Comparison of ENCODE assay signal across 8 mouse cellular contexts in genomic region chr1:77515651-77515981, GRCm38 (mm10). TPM values are rescaled to one million over a fixed set of nuclear protein-coding genes. Genes with fewer than 3 reads are reported as not detected.
DNase-seq lines count a peak whose midpoint lies in the region; ATAC-seq and TF ChIP-seq lines count a peak whose summit lies in the region.

No protein-coding gene starts in this region.

- 1% methylated on average over 12 of the region's 12 CpGs for WGBS in forebrain, postnatal 0 days
- WGBS in kidney, embryonic 14.5 days: 0% methylated on average over 12 of the region's 12 CpGs

- no peak overlapping the region for H3K27ac ChIP-seq in ES-Bruce4 (ENCODE audit: insufficient read depth, low read length)
- H3K27ac ChIP-seq in forebrain, postnatal 0 days (ENCODE audit: low read depth, low read length): peak overlapping the region; percentile 95
- peak overlapping the region; percentile 6 for H3K27ac ChIP-seq in kidney, embryonic 14.5 days (ENCODE audit: low read depth, low read length)

- H3K4me2 ChIP-seq in forebrain, postnatal 0 days (ENCODE audit: low read depth): peak overlapping the region; percentile 90
- peak overlapping the region; percentile 96 for H3K4me2 ChIP-seq in kidney, embryonic 14.5 days (replicated peaks; ENCODE audit: low read depth, low read length)

- H3K36me3 ChIP-seq in ES-Bruce4 (ENCODE audit: control insufficient read depth, insufficient read depth, low read length, poor library complexity, severe bottlenecking): no peaks in the 10 kb centered on the region
- H3K36me3 ChIP-seq in forebrain, postnatal 0 days (ENCODE audit: insufficient read depth): no peaks in the 10 kb centered on the region
- H3K36me3 ChIP-seq in kidney, embryonic 14.5 days (ENCODE audit: control insufficient read depth, insufficient read depth, low read length): no peaks in the 10 kb centered on the region

- TF ChIP-seq CTCF in ES-Bruce4 (IDR thresholded peaks at IDR 0.05; ENCODE audit: low read depth, low read length): no peak
- no peak for TF ChIP-seq CTCF in forebrain, postnatal 0 days (IDR thresholded peaks at IDR 0.05; ENCODE audit: low read depth)

- no peaks in the 10 kb centered on the region for H3K4me1 ChIP-seq in ES-Bruce4 (ENCODE audit: control insufficient read depth, insufficient read depth, low read length)
- peaks cover 14% of the 10 kb centered on the region for H3K4me1 ChIP-seq in forebrain, postnatal 0 days (ENCODE audit: insufficient read depth)
- peaks cover 13% of the 10 kb centered on the region; the same call in 1 of the 2 replicates for H3K4me1 ChIP-seq in kidney, embryonic 14.5 days (ENCODE audit: control insufficient read depth, insufficient read depth, low read length)

- ATAC-seq in forebrain, postnatal 0 days: no peak; the same call in 1 of the 2 replicates
- ATAC-seq in kidney, embryonic 14.5 days (ENCODE audit: low FRiP score, low TSS enrichment): 0 out of 2 replicates have a peak, but pooled peaks have one; percentile 1
- peak; percentile 4; the same call in 1 of the 2 replicates for ATAC-seq in megakaryocyte progenitor cell, adult 5-6 weeks (replicated peaks; ENCODE audit: poor library complexity)

- DNase-seq in adrenal gland, postnatal 25 days: peak; percentile 12
- DNase-seq in adrenal gland, adult 18-20 months (ENCODE audit: low spot score in 2 of 2): no peak
- peak; percentile 77 for DNase-seq in forebrain, postnatal 0 days
- DNase-seq in thymus, postnatal 14 days: no peak
- DNase-seq in spleen, postnatal 36 days (ENCODE audit: low spot score in 2 of 2): no peak

- peak overlapping the region; percentile 81 for H3K4me3 ChIP-seq in ES-Bruce4 (ENCODE audit: low read depth, low read length)
- peak overlapping the region; percentile 70 for H3K4me3 ChIP-seq in forebrain, postnatal 0 days (ENCODE audit: low read depth, low read length)
- H3K4me3 ChIP-seq in kidney, embryonic 14.5 days (ENCODE audit: low read length): peak overlapping the region; percentile 71

- peak overlapping the region; percentile 36 for H3K9ac ChIP-seq in ES-Bruce4 (ENCODE audit: low read depth, poor library complexity, severe bottlenecking)
- peak overlapping the region; percentile 81 for H3K9ac ChIP-seq in forebrain, postnatal 0 days
- peak overlapping the region; percentile 52 for H3K9ac ChIP-seq in kidney, embryonic 14.5 days (ENCODE audit: low read depth, low read length)

- TF ChIP-seq POLR2A in ES-Bruce4 (IDR thresholded peaks at IDR 0.05; ENCODE audit: insufficient read depth, low read length): no peak

- H3K9me3 ChIP-seq in ES-Bruce4 (replicated peaks; ENCODE audit: control insufficient read depth, insufficient read depth, low read length, poor library complexity, severe bottlenecking): no peaks in the 10 kb centered on the region
- H3K9me3 ChIP-seq in forebrain, postnatal 0 days (ENCODE audit: low read length): no peaks in the 10 kb centered on the region
- H3K9me3 ChIP-seq in kidney, embryonic 14.5 days (ENCODE audit: control insufficient read depth, low read length): no peaks in the 10 kb centered on the region

- no peak for TF ChIP-seq EP300 in ES-Bruce4 (IDR thresholded peaks at IDR 0.05; ENCODE audit: insufficient read depth, low read depth, low read length)

- no peaks in the 10 kb centered on the region for H3K27me3 ChIP-seq in ES-Bruce4 (ENCODE audit: control insufficient read depth, insufficient read depth, low read length, poor library complexity, severe bottlenecking)
- no peaks in the 10 kb centered on the region for H3K27me3 ChIP-seq in forebrain, postnatal 0 days (ENCODE audit: insufficient read depth, low read length)
- peaks cover 10% of the 10 kb centered on the region; the same call in 1 of the 2 replicates for H3K27me3 ChIP-seq in kidney, embryonic 14.5 days (ENCODE audit: control insufficient read depth, insufficient read depth, low read length)

RNA-seq across cellular contexts. Expression of gene Epha4, which starts 0.7 kb away (rescaled TPM):
- total RNA-seq in adrenal gland, postnatal 25 days (2021): 2.7 TPM in 2 replicates
- total RNA-seq in adrenal gland, adult 18-20 months (2021): 1 to 10 TPM; 2.5 to 2.8 TPM
- polyA plus RNA-seq in ES-Bruce4 (2011; ENCODE audit: insufficient read depth, insufficient read length, low read depth, missing spikeins): 7.6 and 8.5 TPM in 2 replicates
- 111 and 118 TPM in 2 replicates for total RNA-seq in forebrain, postnatal 0 days (2014; rRNA removed)
- 45.9 and 58.7 TPM in 2 replicates for polyA plus RNA-seq in forebrain, postnatal 0 days (2015; fragmentation: Nextera tagmentation; extraction: Ambion mirVana)
- polyA plus RNA-seq in kidney, embryonic 14.5 days (2014; fragmentation: Nextera tagmentation; extraction: Ambion mirVana): 12.1 and 24.0 TPM in 2 replicates
- 0.07 TPM in 1 of 2 replicates, not detected in the other for total RNA-seq in megakaryocyte progenitor cell, adult 5-6 weeks (2015)
- 1.0 TPM in 1 of 2 replicates, not detected in the other for total RNA-seq in megakaryocyte progenitor cell, adult 5-6 weeks (2017)

Comparison
In these comparisons a context has a peak if more than half of its experiments do, and no peak if none do; other contexts are left out.
1. DNase-seq: peak in adrenal gland, postnatal 25 days (single experiment) and forebrain, postnatal 0 days (single experiment); none in adrenal gland, adult 18-20 months (0 of 2), thymus, postnatal 14 days (single experiment) and spleen, postnatal 36 days (0 of 2).
2. RNA of gene Epha4, which starts 0.7 kb away (total RNA-seq): 111 to 118 TPM in forebrain, postnatal 0 days; 2.5 to 2.8 TPM in adrenal gland, adult 18-20 months, 2.7 TPM in adrenal gland, postnatal 25 days and 0.07 to 1.0 TPM in megakaryocyte progenitor cell, adult 5-6 weeks; every median in the first group is over 10 times any median in the second.
3. Peak in every context shown above with its lines, with median percentiles within 50 percentile points of each other: H3K4me3 ChIP-seq and H3K9ac ChIP-seq.